Mouse (Mus musculus) lung, adult 2 months (tissue): ENCODE measurements around the gene Igf2bp2.

Experiments used
- CTCF ChIP-seq: fragments of 200-500 bp; IDR thresholded peaks from 2 replicates; pipeline ENCODE4 v1.5.1; 2011; ENCODE audit warnings: mild to moderate bottlenecking, low read length, control low read depth; ENCODE audit not compliant: insufficient read depth
- POLR2A ChIP-seq: fragments of 200-500 bp; IDR thresholded peaks from 2 replicates; pipeline ENCODE4 v1.6.1; 2011; ENCODE audit warnings: low read depth, mild to moderate bottlenecking, control low read depth, low read length, borderline replicate concordance; ENCODE audit errors: extremely low read depth

- TF ChIP-seq CTCF: no peak
- TF ChIP-seq POLR2A: no peak
Observed at GRCm38 (mm10) chr16:22184113-22184512, 21.0 kb upstream of the Igf2bp2 start.
